Comparison of ENCODE assay signal across 25 mouse cellular contexts in genomic region chr6:108486212-108486992, GRCm38 (mm10).
DNase-seq lines count a peak whose midpoint lies in the region; ATAC-seq and TF ChIP-seq lines count a peak whose summit lies in the region.
"Had no signal": no experiment of that assay in that cellular context is flagged by ENCODE, and none has a peak within 500 bp of the region (broad histone marks: within the 10 kb centered on the region; RNA-seq: fewer than 3 reads in every experiment).

No protein-coding gene starts in this region.

- no peak overlapping the region for H3K9ac ChIP-seq in kidney, embryonic 14.5 days (ENCODE audit: low read depth, low read length)
- H3K9ac ChIP-seq in intestine, embryonic 14.5 days (ENCODE audit: low read length) = no peak overlapping the region
- no peak overlapping the region for H3K9ac ChIP-seq in liver, postnatal 0 days (replicated peaks)
- H3K9ac ChIP-seq: forebrain, postnatal 0 days; heart, embryonic 12.5 days; hindbrain, embryonic 13.5 days; limb, embryonic 13.5 days; midbrain, embryonic 12.5 days; neural tube, embryonic 12.5 days had no signal

- peak; percentile 77 for DNase-seq in kidney, adult 11 months
- DNase-seq in intestine, embryonic 14.5 days (ENCODE audit: low spot score) = no peak
- DNase-seq in kidney, postnatal 14 days = peak; percentile 55
- DNase-seq in liver, postnatal 0 days = no peak
- no peak for DNase-seq in embryo, embryonic 9.5 days (ENCODE audit: extremely low spot score)
- no peak for DNase-seq in embryonic facial prominence, embryonic 10.5 days (ENCODE audit: low spot score)
- no peak for DNase-seq in right cerebral cortex, postnatal 4 days
- DNase-seq: adrenal gland, postnatal 36 days; cerebellum, adult 11-12 months; cerebellum, postnatal 25 days; embryo, embryonic 11 days; forebrain, postnatal 0 days; heart, postnatal 14 days; layer of hippocampus, adult 9-11 months; right cerebral cortex, adult 18-20 months; spleen, adult 18-20 months had no signal

- no peak overlapping the region for H3K4me3 ChIP-seq in kidney, embryonic 14.5 days (ENCODE audit: low read length)
- H3K4me3 ChIP-seq in intestine, embryonic 14.5 days (ENCODE audit: low read depth, low read length) = no peak overlapping the region
- no peak overlapping the region for H3K4me3 ChIP-seq in liver, postnatal 0 days (ENCODE audit: low read depth, low read length)
- H3K4me3 ChIP-seq in embryonic facial prominence, embryonic 10.5 days = no peak overlapping the region
- H3K4me3 ChIP-seq: forebrain, embryonic 10.5 days; heart, embryonic 12.5 days; hindbrain, embryonic 13.5 days; limb, embryonic 13.5 days; midbrain, embryonic 12.5 days; neural tube, embryonic 12.5 days had no signal

- H3K27me3 ChIP-seq in kidney, embryonic 14.5 days (ENCODE audit: control insufficient read depth, insufficient read depth, low read length) = no peaks in the 10 kb centered on the region
- H3K27me3 ChIP-seq in intestine, embryonic 14.5 days (replicated peaks; ENCODE audit: control insufficient read depth, insufficient read depth, low read length) = no peaks in the 10 kb centered on the region
- no peaks in the 10 kb centered on the region for H3K27me3 ChIP-seq in liver, postnatal 0 days (ENCODE audit: insufficient read depth, low read length)
- no peaks in the 10 kb centered on the region for H3K27me3 ChIP-seq in embryonic facial prominence, embryonic 10.5 days (replicated peaks; ENCODE audit: low read depth, poor library complexity, severe bottlenecking)
- H3K27me3 ChIP-seq: heart, embryonic 12.5 days; hindbrain, embryonic 13.5 days; limb, embryonic 13.5 days; midbrain, embryonic 12.5 days; neural tube, embryonic 12.5 days had no signal

- TF ChIP-seq EP300 in liver, postnatal 0 days (IDR thresholded peaks at IDR 0.05; ENCODE audit: low read depth) = peak; percentile 46

- no peaks in the 10 kb centered on the region for H3K4me1 ChIP-seq in kidney, embryonic 14.5 days (ENCODE audit: control insufficient read depth, insufficient read depth, low read length)
- H3K4me1 ChIP-seq in intestine, embryonic 14.5 days (replicated peaks; ENCODE audit: control insufficient read depth, insufficient read depth, low read length) = peaks cover 9% of the 10 kb centered on the region
- H3K4me1 ChIP-seq in liver, postnatal 0 days (ENCODE audit: insufficient read depth) = peaks cover 7% of the 10 kb centered on the region; the same call in 1 of the 2 replicates
- H3K4me1 ChIP-seq in embryonic facial prominence, embryonic 10.5 days = peaks cover 5% of the 10 kb centered on the region
- H3K4me1 ChIP-seq: hindbrain, embryonic 13.5 days; limb, embryonic 13.5 days; midbrain, embryonic 12.5 days; neural tube, embryonic 12.5 days had no signal

- TF ChIP-seq CTCF in liver, postnatal 0 days (IDR thresholded peaks at IDR 0.05; ENCODE audit: low read depth) = no peak

- H3K27ac ChIP-seq in kidney, embryonic 14.5 days (ENCODE audit: low read depth, low read length) = no peak overlapping the region
- 0 out of 2 replicates have a peak overlapping the region, but pooled peaks have one; percentile 47 for H3K27ac ChIP-seq in intestine, embryonic 14.5 days (ENCODE audit: low read depth)
- H3K27ac ChIP-seq in liver, postnatal 0 days (ENCODE audit: low read depth) = peak overlapping the region; percentile 46; the same call in 1 of the 2 replicates
- H3K27ac ChIP-seq in embryonic facial prominence, embryonic 10.5 days (replicated peaks) = no peak overlapping the region
- H3K27ac ChIP-seq: forebrain, embryonic 10.5 days; hindbrain, embryonic 13.5 days; limb, embryonic 13.5 days; midbrain, embryonic 12.5 days; neural tube, embryonic 12.5 days had no signal

- H3K4me2 ChIP-seq in kidney, embryonic 14.5 days (replicated peaks; ENCODE audit: low read depth, low read length) = no peak overlapping the region
- H3K4me2 ChIP-seq in intestine, embryonic 14.5 days (ENCODE audit: low read length) = no peak overlapping the region
- H3K4me2 ChIP-seq in liver, postnatal 0 days (ENCODE audit: low read depth, low read length) = no peak overlapping the region
- H3K4me2 ChIP-seq: heart, embryonic 12.5 days; hindbrain, embryonic 13.5 days; limb, embryonic 13.5 days; midbrain, embryonic 12.5 days; neural tube, embryonic 12.5 days had no signal

- 81% methylated on average over 7 of the region's 7 CpGs for whole genome bisulfite sequencing in kidney, embryonic 14.5 days
- WGBS in intestine, embryonic 14.5 days = 72% methylated on average over 7 of the region's 7 CpGs
- WGBS in liver, postnatal 0 days (ENCODE audit: insufficient replicate concordance) = 68% methylated on average over 7 of the region's 7 CpGs
- 88% methylated on average over 7 of the region's 7 CpGs for WGBS in embryonic facial prominence, embryonic 10.5 days

- ATAC-seq in kidney, embryonic 14.5 days (ENCODE audit: low FRiP score, low TSS enrichment) = no peak
- ATAC-seq in intestine, embryonic 14.5 days (replicated peaks; ENCODE audit: low FRiP score, low TSS enrichment, low read depth) = peak; percentile 65
- peak; percentile 62 for ATAC-seq in liver, postnatal 0 days
- ATAC-seq: forebrain, postnatal 0 days; inflammation-experienced regulatory T-cells, adult 6 months had no signal

- H3K9me3 ChIP-seq in kidney, embryonic 14.5 days (ENCODE audit: control insufficient read depth, low read length) = no peaks in the 10 kb centered on the region
- no peaks in the 10 kb centered on the region for H3K9me3 ChIP-seq in intestine, embryonic 14.5 days (ENCODE audit: control insufficient read depth, low read length)
- H3K9me3 ChIP-seq in liver, postnatal 0 days (ENCODE audit: low read length) = no peaks in the 10 kb centered on the region
- no peaks in the 10 kb centered on the region for H3K9me3 ChIP-seq in embryonic facial prominence, embryonic 10.5 days
- H3K9me3 ChIP-seq: forebrain, embryonic 10.5 days; G1E; heart, embryonic 12.5 days; hindbrain, embryonic 13.5 days; limb, embryonic 13.5 days; midbrain, embryonic 12.5 days; neural tube, embryonic 12.5 days had no signal

- H3K36me3 ChIP-seq in kidney, embryonic 14.5 days (ENCODE audit: control insufficient read depth, insufficient read depth, low read length) = peaks cover 30% of the 10 kb centered on the region; the same call in 1 of the 2 replicates
- H3K36me3 ChIP-seq in intestine, embryonic 14.5 days (ENCODE audit: control insufficient read depth, insufficient read depth, low read length) = peaks cover 28% of the 10 kb centered on the region
- H3K36me3 ChIP-seq in liver, postnatal 0 days (replicated peaks; ENCODE audit: insufficient read depth, low read length) = peaks cover 5% of the 10 kb centered on the region
- peaks cover 70% of the 10 kb centered on the region for H3K36me3 ChIP-seq in embryonic facial prominence, embryonic 10.5 days (replicated peaks)
- H3K36me3 ChIP-seq: hindbrain, embryonic 13.5 days; midbrain, embryonic 12.5 days; neural tube, embryonic 12.5 days had no signal

Comparison
In these comparisons a context has a peak if more than half of its experiments do, and no peak if none do; other contexts are left out.
1. DNase-seq: peak in kidney, adult 11 months (single experiment) and kidney, postnatal 14 days (single experiment); none in intestine, embryonic 14.5 days (single experiment), liver, postnatal 0 days (single experiment), embryo, embryonic 9.5 days (single experiment), embryonic facial prominence, embryonic 10.5 days (single experiment) and right cerebral cortex, postnatal 4 days (single experiment).
2. H3K27ac ChIP-seq: peak in intestine, embryonic 14.5 days (single experiment) and liver, postnatal 0 days (single experiment); none in kidney, embryonic 14.5 days (single experiment) and embryonic facial prominence, embryonic 10.5 days (single experiment).